Mouse (Mus musculus) lung, adult 18-20 months (tissue): ENCODE measurements around the gene Lrmda.

Source experiments
- DNase-seq, 2 experiments: peaks; one replicate each; pipeline ENCODE4 v3.0.0; 2022; ENCODE audit warnings: mixed read lengths in 2 of 2

The Lrmda gene

GRCm38 (mm10) chr14:22908006-22908405 lies 888.5 kb downstream of the Lrmda start:
- DNase-seq = no peak

GRCm38 (mm10) chr14:22915463-22915862 lies 896.0 kb downstream of the Lrmda start:
- no peak for DNase-seq

GRCm38 (mm10) chr14:22918499-22918898 lies 899.0 kb downstream of the Lrmda start:
- no peak for DNase-seq

GRCm38 (mm10) chr14:22918931-22919330 lies 899.4 kb downstream of the Lrmda start:
- no peak for DNase-seq

GRCm38 (mm10) chr14:22921152-22921551 lies 901.6 kb downstream of the Lrmda start:
- no peak for DNase-seq

- no peak for DNase-seq
Observed at GRCm38 (mm10) chr14:22921796-22922195, 902.3 kb downstream of the Lrmda start.

GRCm38 (mm10) chr14:22922571-22922970 lies 903.1 kb downstream of the Lrmda start:
- DNase-seq = no peak

- DNase-seq = no peak
Observed at GRCm38 (mm10) chr14:22923251-22923650, 903.7 kb downstream of the Lrmda start.

- no peak for DNase-seq
Observed at GRCm38 (mm10) chr14:22928263-22928662, 908.8 kb downstream of the Lrmda start.

- no peak for DNase-seq
Observed at GRCm38 (mm10) chr14:22928683-22929082, 909.2 kb downstream of the Lrmda start.

GRCm38 (mm10) chr14:22929585-22929984 lies 910.1 kb downstream of the Lrmda start:
- DNase-seq = peak; percentile 60 to 84

GRCm38 (mm10) chr14:22930488-22931046 lies 911.1 kb downstream of the Lrmda start:
- DNase-seq = no peak

GRCm38 (mm10) chr14:22931114-22931822 lies 911.8 kb downstream of the Lrmda start:
- DNase-seq = no peak

- DNase-seq = peak; percentile 17 to 48
Observed at GRCm38 (mm10) chr14:22936701-22937100, 917.2 kb downstream of the Lrmda start.

- DNase-seq = no peak
Observed at GRCm38 (mm10) chr14:22940576-22940975, 921.1 kb downstream of the Lrmda start.

- no peak for DNase-seq
Observed at GRCm38 (mm10) chr14:22942569-22942968, 923.1 kb downstream of the Lrmda start.

- DNase-seq = no peak
Observed at GRCm38 (mm10) chr14:22949466-22949865, 930.0 kb downstream of the Lrmda start.

GRCm38 (mm10) chr14:22952981-22953380 lies 933.5 kb downstream of the Lrmda start:
- no peak for DNase-seq

- DNase-seq = no peak
Observed at GRCm38 (mm10) chr14:22960166-22960565, 940.7 kb downstream of the Lrmda start.

GRCm38 (mm10) chr14:22964796-22965660 lies 945.5 kb downstream of the Lrmda start:
- peak in 1 of 2 experiments; percentile 3 for DNase-seq

GRCm38 (mm10) chr14:22968705-22969104 lies 949.2 kb downstream of the Lrmda start:
- DNase-seq = no peak

- peak; percentile 7 to 23 for DNase-seq
Observed at GRCm38 (mm10) chr14:22986736-22987135, 967.2 kb downstream of the Lrmda start.

GRCm38 (mm10) chr14:22988090-22988669 lies 968.7 kb downstream of the Lrmda start:
- DNase-seq = no peak
